Comparison of ENCODE assay signal across 23 mouse cellular contexts in genomic region chr15:54335306-54335705, GRCm38 (mm10).
DNase-seq lines count a peak whose midpoint lies in the region; TF ChIP-seq lines count a peak whose summit lies in the region.
"Had no signal": no experiment of that assay in that cellular context is flagged by ENCODE, and none has a peak within 500 bp of the region (broad histone marks: within the 10 kb centered on the region; RNA-seq: fewer than 3 reads in every experiment).

No protein-coding gene starts in this region.

- no peak overlapping the region for H3ac ChIP-seq in myocyte (ENCODE audit: control insufficient read depth, insufficient read length)

- peak overlapping the region; percentile 36 for H3K4me2 ChIP-seq in myocyte (ENCODE audit: low read depth)
- H3K4me2 ChIP-seq: embryonic facial prominence, embryonic 12.5 days; forebrain, embryonic 13.5 days had no signal

- peak; percentile 77 for DNase-seq in 3T3-L1 (ENCODE audit: low read depth, low spot score)
- peak; percentile 81 for DNase-seq in Muller cell, postnatal 12 days (ENCODE audit: inconsistent ontology term)
- no peak for DNase-seq in adrenal gland, adult 18-20 months (ENCODE audit: low spot score in 2 of 2)
- DNase-seq in layer of hippocampus, postnatal 14 days (ENCODE audit: low spot score in 2 of 2): no peak
- DNase-seq in layer of hippocampus, adult 8-10 months (ENCODE audit: low spot score in 2 of 2): no peak
- DNase-seq: adrenal gland, adult 2 months; adrenal gland, postnatal 10 days; adrenal gland, postnatal 25 days; cerebellum, adult 11 months; cerebellum, adult 18-20 months; cerebellum, adult 8-10 months; cerebellum, adult 9-11 months; cerebellum, postnatal 14 days; cerebellum, postnatal 36 days had no signal

- H3K79me2 ChIP-seq in myocyte (ENCODE audit: control insufficient read depth, insufficient read depth): no peaks in the 10 kb centered on the region

- peaks cover 6% of the 10 kb centered on the region for H3K4me1 ChIP-seq in embryonic fibroblast, embryonic 13.5 days (ENCODE audit: control insufficient read depth, insufficient read depth, low read length)
- H3K4me1 ChIP-seq: embryonic facial prominence, embryonic 10.5 days; embryonic facial prominence, embryonic 12.5 days; forebrain, embryonic 13.5 days had no signal

- H3K27me3 ChIP-seq in myocyte (ENCODE audit: control insufficient read depth, insufficient read depth, insufficient read length): no peaks in the 10 kb centered on the region
- H3K27me3 ChIP-seq: CH12.LX; embryonic facial prominence, embryonic 12.5 days; forebrain, embryonic 13.5 days; Patski had no signal

- H3K27ac ChIP-seq in embryonic fibroblast, embryonic 13.5 days (ENCODE audit: insufficient read depth, low read length): peak overlapping the region; percentile 92
- H3K27ac ChIP-seq: embryonic facial prominence, embryonic 10.5 days; embryonic facial prominence, embryonic 12.5 days; forebrain, embryonic 13.5 days had no signal

- H3K4me3 ChIP-seq in embryonic fibroblast, embryonic 13.5 days (ENCODE audit: insufficient read depth, low read length): no peak overlapping the region
- no peak overlapping the region for H3K4me3 ChIP-seq in myocyte
- H3K4me3 ChIP-seq: embryonic facial prominence, embryonic 10.5 days; embryonic facial prominence, embryonic 12.5 days; erythroblast, embryonic 14.5 days; forebrain, embryonic 13.5 days had no signal

- no peak for TF ChIP-seq POLR2A in embryonic fibroblast, embryonic 13.5 days (IDR thresholded peaks at IDR 0.05; ENCODE audit: low read depth, low read length)
- TF ChIP-seq POLR2A in myocyte (IDR thresholded peaks at IDR 0.05; ENCODE audit: insufficient read length, low read depth): no peak

- TF ChIP-seq CTCF in embryonic fibroblast, embryonic 13.5 days (IDR thresholded peaks at IDR 0.05; ENCODE audit: borderline replicate concordance, insufficient read depth, low read length): no peak

- no peaks in the 10 kb centered on the region for H3K36me3 ChIP-seq in myocyte (ENCODE audit: control insufficient read depth, insufficient read depth)
- H3K36me3 ChIP-seq: embryonic facial prominence, embryonic 10.5 days; embryonic facial prominence, embryonic 12.5 days; G1E had no signal

TF ChIP-seq in myocyte, 11 proteins besides CTCF, POLR2A, EP300 and RAD21:
- TF ChIP-seq POLR2AphosphoS2 (IDR thresholded peaks at IDR 0.05; ENCODE audit: insufficient read length, low read depth): no peak

Comparison
In these comparisons a context has a peak if more than half of its experiments do, and no peak if none do; other contexts are left out.
1. DNase-seq: peak in 3T3-L1 (single experiment) and Muller cell, postnatal 12 days (single experiment); none in adrenal gland, adult 18-20 months (0 of 2), layer of hippocampus, postnatal 14 days (0 of 2) and layer of hippocampus, adult 8-10 months (0 of 2).